18 mouse cellular contexts compared by ENCODE assay signal in the genomic region with DNA sequence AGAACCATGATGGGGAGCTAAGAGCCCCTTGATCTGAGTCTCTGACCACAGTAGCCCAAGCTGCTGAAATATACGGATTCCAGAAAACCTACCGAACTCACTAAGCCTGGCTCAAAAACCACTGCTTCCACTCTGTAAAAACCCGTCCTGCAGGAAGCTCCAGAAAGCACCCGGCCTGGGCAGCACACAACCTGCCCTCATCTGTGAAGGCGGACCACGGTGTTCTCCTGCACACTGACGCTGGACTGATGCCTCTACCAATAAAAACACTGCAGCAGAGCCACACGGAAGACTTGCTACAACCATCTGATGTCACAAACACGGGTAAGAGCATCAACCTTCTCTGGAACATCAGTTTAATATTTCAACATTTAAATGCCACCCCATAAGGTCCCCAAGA.
DNase-seq lines count a peak whose midpoint lies in the region; ATAC-seq and TF ChIP-seq lines count a peak whose summit lies in the region.
"Had no signal": no experiment of that assay in that cellular context is flagged by ENCODE, and none has a peak within 500 bp of the region (broad histone marks: within the 10 kb centered on the region; RNA-seq: fewer than 3 reads in every experiment).

No protein-coding gene starts in this region.

- H3K9ac ChIP-seq in heart, embryonic 15.5 days, result no peak overlapping the region
- H3K9ac ChIP-seq: hindbrain, embryonic 12.5 days; lung, embryonic 15.5 days; neural tube, embryonic 13.5 days had no signal

- H3K4me3 ChIP-seq in heart, embryonic 15.5 days, result no peak overlapping the region
- H3K4me3 ChIP-seq in heart, embryonic 10.5 days, result no peak overlapping the region
- no peak overlapping the region for H3K4me3 ChIP-seq in embryonic fibroblast, embryonic 13.5 days (ENCODE audit: insufficient read depth, low read length)
- H3K4me3 ChIP-seq: heart, embryonic 13.5 days; hindbrain, embryonic 12.5 days; lung, embryonic 15.5 days; megakaryocyte, embryonic 14.5 days; neural tube, embryonic 13.5 days had no signal

- peak; percentile 26 to 49 for DNase-seq in cerebellum, postnatal 14 days
- DNase-seq in heart, embryonic 10.5 days (ENCODE audit: low spot score), result no peak
- peak; percentile 34 for DNase-seq in lung, postnatal 36 days
- no peak for DNase-seq in lung, postnatal 14 days
- no peak for DNase-seq in liver
- DNase-seq: B cell, adult 2 months; right cerebral cortex, postnatal 4 days; thymus, postnatal 4 days had no signal

- WGBS in heart, embryonic 15.5 days, result 76% methylated on average over 9 of the region's 9 CpGs
- 86% methylated on average over 9 of the region's 9 CpGs for WGBS in heart, embryonic 10.5 days

- no peak overlapping the region; the same call in 1 of the 2 replicates for H3K4me2 ChIP-seq in heart, embryonic 15.5 days
- H3K4me2 ChIP-seq: hindbrain, embryonic 12.5 days; liver, embryonic 11.5 days; lung, embryonic 15.5 days; neural tube, embryonic 13.5 days had no signal

- H3K4me1 ChIP-seq in heart, embryonic 15.5 days (replicated peaks), result peaks cover 54% of the 10 kb centered on the region
- peaks cover 56% of the 10 kb centered on the region for H3K4me1 ChIP-seq in heart, embryonic 10.5 days
- H3K4me1 ChIP-seq in embryonic fibroblast, embryonic 13.5 days (ENCODE audit: control insufficient read depth, insufficient read depth, low read length), result peaks cover 17% of the 10 kb centered on the region

- no peaks in the 10 kb centered on the region for H3K27me3 ChIP-seq in heart, embryonic 15.5 days
- H3K27me3 ChIP-seq in heart, embryonic 10.5 days (ENCODE audit: insufficient read depth, poor library complexity, severe bottlenecking), result no peaks in the 10 kb centered on the region
- H3K27me3 ChIP-seq: heart, embryonic 13.5 days; hindbrain, embryonic 12.5 days; lung, embryonic 15.5 days; megakaryocyte, embryonic 14.5 days; neural tube, embryonic 13.5 days; Patski had no signal

- peak overlapping the region; percentile 71; the same call in 1 of the 2 replicates for H3K27ac ChIP-seq in heart, embryonic 15.5 days
- no peak overlapping the region for H3K27ac ChIP-seq in heart, embryonic 10.5 days
- H3K27ac ChIP-seq in embryonic fibroblast, embryonic 13.5 days (ENCODE audit: insufficient read depth, low read length), result peak overlapping the region; percentile 99

- no peak for TF ChIP-seq POLR2A in embryonic fibroblast, embryonic 13.5 days (IDR thresholded peaks at IDR 0.05; ENCODE audit: low read depth, low read length)

- ATAC-seq in cerebellum, adult (ENCODE audit: insufficient number of reproducible peaks, low FRiP score, low TSS enrichment), result no peak
- ATAC-seq in heart, embryonic 15.5 days (replicated peaks; ENCODE audit: insufficient number of reproducible peaks, insufficient read depth, low FRiP score, low read depth), result no peak

- TF ChIP-seq CTCF in embryonic fibroblast, embryonic 13.5 days (IDR thresholded peaks at IDR 0.05; ENCODE audit: borderline replicate concordance, insufficient read depth, low read length), result no peak

- no peaks in the 10 kb centered on the region for H3K9me3 ChIP-seq in heart, embryonic 15.5 days (replicated peaks)
- H3K9me3 ChIP-seq in heart, embryonic 10.5 days, result no peaks in the 10 kb centered on the region
- H3K9me3 ChIP-seq: heart, embryonic 13.5 days; hindbrain, embryonic 12.5 days; lung, embryonic 15.5 days; megakaryocyte, embryonic 14.5 days; neural tube, embryonic 13.5 days had no signal

- H3K36me3 ChIP-seq in heart, embryonic 15.5 days, result peaks cover 4% of the 10 kb centered on the region; the same call in 1 of the 2 replicates
- H3K36me3 ChIP-seq in heart, embryonic 10.5 days, result peaks cover 10% of the 10 kb centered on the region; the same call in 1 of the 2 replicates
- H3K36me3 ChIP-seq: hindbrain, embryonic 12.5 days; lung, embryonic 15.5 days; neural tube, embryonic 13.5 days had no signal

Comparison
In these comparisons a context has a peak if more than half of its experiments do, and no peak if none do; other contexts are left out.
1. DNase-seq: peak in cerebellum, postnatal 14 days (2 of 2) and lung, postnatal 36 days (single experiment); none in heart, embryonic 10.5 days (single experiment), lung, postnatal 14 days (single experiment) and liver (single experiment).